Mouse (Mus musculus) midbrain, embryonic 10.5 days (tissue): Measurements from ENCODE around the gene Col6a1. TPM values are rescaled to one million over a fixed set of nuclear protein-coding genes. Genes with fewer than 3 reads are reported as not detected.

Source experiments
- DNase-seq: peaks from one replicate; pipeline ENCODE4 v3.0.0-alpha.2; 2017; ENCODE audit warnings: low spot score
- H3K27ac ChIP-seq: fragments of 300-500 bp; sonication (generic); replicated peaks from 2 replicates; pipeline ENCODE4 v1.5.1; 2016; ENCODE audit warnings: mild to moderate bottlenecking
- H3K27me3 ChIP-seq: fragments of 300-500 bp; sonication (generic); 2 replicates; pipeline ENCODE4 v1.6.1; 2016; ENCODE audit warnings: low read depth, mild to moderate bottlenecking; ENCODE audit not compliant: poor library complexity, severe bottlenecking
- H3K36me3 ChIP-seq: fragments of 300-500 bp; sonication (generic); 2 replicates; pipeline ENCODE4 v1.6.1; 2016; ENCODE audit warnings: mild to moderate bottlenecking, moderate library complexity
- H3K4me1 ChIP-seq: fragments of 300-500 bp; sonication (generic); 2 replicates; pipeline ENCODE4 v1.6.1; 2016
- H3K4me3 ChIP-seq: fragments of 300-500 bp; sonication (generic); 2 replicates; pipeline ENCODE4 v1.5.1; 2016; ENCODE audit warnings: mild to moderate bottlenecking, moderate library complexity
- H3K9me3 ChIP-seq: fragments of 300-500 bp; sonication (generic); replicated peaks from 2 replicates; pipeline ENCODE4 v1.6.1; 2016; ENCODE audit warnings: mild to moderate bottlenecking
- WGBS: fragments of 180-500 bp; shearing (Covaris S2); methylation state at CpG from one replicate; pipeline ENCODE4 v1.1.7; 2016; 5-methylcytosine and 5-hydroxymethylcytosine counted together
- polyA plus RNA-seq: library from polyadenylated mRNA; unstranded; fragments of >200 nt; fragmentation: Nextera tagmentation; extraction: Ambion mirVana; gene quantifications from 2 replicates; pipeline ENCODE4 v1.2.1, GENCODE M21; 2016

Gene Col6a1
- polyA plus RNA-seq, 1 experiment from 2014 or later, result 8.0 TPM

DNA sequence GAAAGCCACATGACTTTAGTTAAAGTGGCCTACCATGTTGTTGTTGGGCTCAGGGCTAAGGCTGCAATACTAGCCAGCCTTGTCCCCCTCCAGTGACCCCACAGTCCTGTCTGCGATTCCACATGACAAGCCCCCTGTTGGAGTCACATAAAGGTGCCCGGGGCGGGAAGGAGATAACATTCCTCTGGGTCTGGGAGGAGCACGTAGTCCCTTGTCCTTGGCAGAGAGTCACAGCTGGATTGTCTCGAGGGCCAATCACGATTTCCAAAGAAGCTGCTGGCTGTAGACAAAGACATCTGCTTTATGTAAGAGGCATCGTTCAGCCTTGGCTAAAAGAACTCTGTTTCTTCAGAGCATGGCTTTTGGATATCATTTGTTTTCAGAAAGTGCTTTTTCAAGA is 31.2 kb downstream of the Col6a1 start:
- Histone ChIP-seq H3K27ac (no peak overlapping the region), H3K4me3 (no peak overlapping the region), H3K9me3 (no peaks in the 10 kb centered on the region), H3K27me3 (no peaks in the 10 kb centered on the region), H3K36me3 (no peaks in the 10 kb centered on the region), H3K4me1 (no peaks in the 10 kb centered on the region)
- 57% methylated on average over 7 of the region's 7 CpGs for WGBS
- no peak for DNase-seq

DNA sequence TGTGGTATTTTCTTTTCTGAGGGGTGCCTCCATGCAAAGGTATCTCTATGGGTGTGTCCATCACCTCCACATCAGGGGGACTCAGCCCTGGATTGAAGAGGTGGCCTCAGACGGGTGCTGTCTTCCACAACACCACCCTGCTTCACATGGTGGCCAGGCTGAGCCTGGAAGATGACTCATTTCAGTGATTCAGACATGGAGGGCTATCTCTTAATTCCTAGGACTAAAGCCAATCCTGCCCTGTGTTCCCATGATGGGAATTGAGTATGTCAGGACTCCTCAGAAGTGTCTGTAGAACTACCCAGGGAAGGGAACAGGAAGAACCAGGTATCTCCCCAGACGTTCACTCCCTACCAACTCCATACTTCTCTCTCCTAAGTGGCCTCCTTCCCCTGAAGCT is 32.5 kb downstream of the Col6a1 start:
- DNase-seq, result no peak
- Histone ChIP-seq H3K4me3 (no peak overlapping the region), H3K36me3 (no peaks in the 10 kb centered on the region), H3K4me1 (no peaks in the 10 kb centered on the region), H3K9me3 (no peaks in the 10 kb centered on the region), H3K27me3 (no peaks in the 10 kb centered on the region), H3K27ac (no peak overlapping the region)
- 86% methylated on average over 2 of the region's 2 CpGs for WGBS

DNA sequence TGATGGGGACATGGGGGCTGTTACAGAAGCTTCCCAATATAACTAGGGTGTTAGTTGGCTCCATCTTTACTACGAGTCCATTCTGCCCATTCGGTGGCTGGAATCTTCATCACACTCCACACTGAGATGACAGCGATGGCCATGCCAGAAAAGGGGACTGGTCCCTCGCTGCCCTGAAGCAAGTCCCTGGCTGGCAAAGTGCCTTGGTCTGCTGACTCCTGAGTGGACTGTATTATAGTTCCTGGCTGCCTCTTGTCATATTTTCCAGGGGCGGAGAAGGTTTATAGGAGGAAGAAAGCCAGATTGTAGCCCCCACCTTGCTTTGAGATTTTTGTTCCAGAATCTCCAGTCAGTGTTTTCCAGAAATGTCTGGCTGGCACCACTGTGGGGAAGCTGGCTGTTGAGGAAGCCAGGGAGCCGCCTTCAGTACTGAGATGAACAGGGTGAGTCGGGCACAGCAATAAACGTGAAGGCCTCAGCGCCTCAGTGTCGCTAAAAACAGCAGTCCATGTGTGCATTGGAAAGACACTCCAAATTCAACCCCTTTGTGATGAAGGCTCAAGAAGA is 40.4 kb downstream of the Col6a1 start:
- Histone ChIP-seq H3K27ac (no peak overlapping the region), H3K4me3 (no peak overlapping the region), H3K4me1 (no peaks in the 10 kb centered on the region), H3K9me3 (no peaks in the 10 kb centered on the region), H3K27me3 (no peaks in the 10 kb centered on the region), H3K36me3 (no peaks in the 10 kb centered on the region)
- no peak for DNase-seq
- 92% methylated on average over 10 of the region's 10 CpGs for WGBS

DNA sequence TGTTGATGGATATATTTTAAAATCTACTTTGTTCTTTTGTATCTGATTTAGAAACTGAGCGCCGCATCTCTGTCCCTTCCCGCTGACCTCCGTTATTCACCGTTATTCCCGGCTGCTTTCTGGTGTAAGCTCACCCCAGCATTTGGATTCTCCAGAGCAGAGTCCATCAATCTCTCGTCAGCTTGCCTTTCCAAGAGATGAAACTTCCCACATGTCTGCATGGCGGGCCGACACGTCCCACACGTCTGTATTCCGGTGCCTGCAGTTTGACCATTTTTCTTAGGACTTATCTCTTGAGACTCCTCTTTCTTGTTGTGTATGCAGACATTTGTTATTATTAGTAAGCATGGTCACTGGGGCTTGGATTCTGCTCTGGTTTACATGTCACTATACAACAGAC is 42.0 kb downstream of the Col6a1 start:
- Histone ChIP-seq H3K36me3 (no peaks in the 10 kb centered on the region), H3K4me3 (no peak overlapping the region), H3K9me3 (no peaks in the 10 kb centered on the region), H3K27ac (no peak overlapping the region), H3K4me1 (no peaks in the 10 kb centered on the region), H3K27me3 (no peaks in the 10 kb centered on the region)
- 89% methylated on average over 12 of the region's 12 CpGs for WGBS
- no peak for DNase-seq

DNA sequence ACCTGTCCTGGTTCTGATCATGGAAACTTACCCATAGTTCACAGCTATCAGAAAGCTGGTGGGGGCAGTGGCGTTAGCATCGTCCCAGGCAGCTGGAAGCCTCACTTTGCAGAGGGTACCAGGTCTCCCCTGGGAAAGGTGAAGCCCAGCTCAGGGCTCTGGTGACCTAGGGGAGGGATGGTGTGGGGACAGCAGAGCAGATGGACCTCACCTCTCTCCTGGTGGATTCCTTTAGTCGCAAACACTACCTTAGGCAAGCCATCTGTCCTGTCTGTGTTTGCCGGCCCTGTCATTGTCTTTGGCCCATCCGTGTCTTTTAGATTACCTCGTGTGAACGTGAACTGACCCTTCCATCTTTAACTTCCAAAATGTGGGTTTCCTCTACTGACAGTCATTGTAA is 42.5 kb downstream of the Col6a1 start:
- WGBS, result 76% methylated on average over 7 of the region's 7 CpGs
- H3K4me3 ChIP-seq, result no peak overlapping the region
- H3K27ac ChIP-seq, result no peak overlapping the region
- H3K36me3 ChIP-seq, result no peaks in the 10 kb centered on the region
- H3K9me3 ChIP-seq, result no peaks in the 10 kb centered on the region
- DNase-seq, result no peak
- H3K4me1 ChIP-seq, result no peaks in the 10 kb centered on the region
- H3K27me3 ChIP-seq, result no peaks in the 10 kb centered on the region

DNA sequence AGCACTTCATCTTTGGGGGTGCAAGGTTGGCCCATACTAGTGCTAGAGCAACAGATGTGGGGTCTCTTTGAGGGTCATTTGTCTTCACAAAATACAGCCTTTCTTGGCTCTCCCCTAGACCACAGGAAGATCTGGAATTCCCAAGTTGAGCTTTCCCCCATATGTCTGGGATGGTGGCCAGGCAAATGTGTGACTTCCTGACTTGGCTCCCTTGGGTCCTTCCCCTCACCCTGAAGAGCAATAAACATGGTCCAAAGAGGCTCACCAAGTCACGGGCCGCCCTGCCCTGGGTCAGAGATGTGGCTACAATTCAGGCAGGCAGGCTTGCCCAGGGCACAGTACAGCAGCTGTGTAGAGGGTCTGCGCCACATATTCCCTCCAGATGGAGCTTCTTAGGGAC is 44.1 kb downstream of the Col6a1 start:
- Histone ChIP-seq H3K27me3 (no peaks in the 10 kb centered on the region), H3K9me3 (no peaks in the 10 kb centered on the region), H3K27ac (no peak overlapping the region), H3K4me3 (no peak overlapping the region), H3K36me3 (no peaks in the 10 kb centered on the region), H3K4me1 (no peaks in the 10 kb centered on the region)
- 90% methylated on average over 3 of the region's 3 CpGs for WGBS
- no peak for DNase-seq

DNA sequence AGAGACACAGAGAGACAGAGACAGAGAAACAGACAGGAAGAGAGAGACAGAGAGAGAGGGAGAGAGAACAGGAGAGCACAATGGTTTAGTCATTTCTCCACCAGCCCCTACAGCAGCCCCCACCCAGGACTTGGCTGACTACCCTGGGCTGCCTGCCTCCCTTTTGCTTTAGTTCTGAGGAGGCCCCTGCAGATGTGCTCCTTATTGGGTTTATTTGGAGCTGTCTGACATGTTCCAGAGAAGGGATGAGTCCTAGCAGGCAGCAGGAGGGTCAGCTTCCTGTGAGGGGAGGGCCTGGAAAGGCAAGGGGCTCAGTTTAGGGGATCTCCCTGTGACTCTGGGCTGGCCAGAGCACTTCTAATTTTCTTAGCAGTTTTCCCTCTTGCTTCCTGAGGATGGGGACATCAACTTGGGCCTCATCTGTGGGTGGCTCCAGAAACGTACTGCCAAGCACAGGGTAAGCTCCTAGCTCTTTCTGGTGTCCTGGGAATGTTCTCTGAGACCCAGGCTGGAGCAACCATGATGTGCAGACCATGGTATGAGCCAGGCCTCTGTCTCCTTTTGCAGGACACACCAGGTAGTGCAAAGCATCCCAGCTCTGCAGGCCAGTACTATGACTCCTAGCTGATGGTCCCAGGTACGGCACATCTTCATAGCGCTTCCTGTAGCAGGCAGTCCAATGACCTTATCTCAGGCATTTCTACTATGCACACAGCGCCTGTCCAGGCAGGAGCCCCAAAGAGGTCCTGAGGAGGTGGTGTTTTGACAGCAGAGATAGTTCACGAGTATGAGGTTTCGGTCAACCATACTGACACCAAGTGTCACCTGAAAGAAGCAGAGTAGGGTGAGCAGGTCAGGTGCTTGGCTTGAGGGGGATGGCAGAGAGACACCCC is 45.0 kb downstream of the Col6a1 start:
- Histone ChIP-seq H3K9me3 (no peaks in the 10 kb centered on the region), H3K27me3 (no peaks in the 10 kb centered on the region), H3K4me1 (no peaks in the 10 kb centered on the region), H3K36me3 (no peaks in the 10 kb centered on the region), H3K4me3 (no peak overlapping the region), H3K27ac (no peak overlapping the region)
- DNase-seq, result no peak
- 87% methylated on average over 6 of the region's 6 CpGs for whole genome bisulfite sequencing

DNA sequence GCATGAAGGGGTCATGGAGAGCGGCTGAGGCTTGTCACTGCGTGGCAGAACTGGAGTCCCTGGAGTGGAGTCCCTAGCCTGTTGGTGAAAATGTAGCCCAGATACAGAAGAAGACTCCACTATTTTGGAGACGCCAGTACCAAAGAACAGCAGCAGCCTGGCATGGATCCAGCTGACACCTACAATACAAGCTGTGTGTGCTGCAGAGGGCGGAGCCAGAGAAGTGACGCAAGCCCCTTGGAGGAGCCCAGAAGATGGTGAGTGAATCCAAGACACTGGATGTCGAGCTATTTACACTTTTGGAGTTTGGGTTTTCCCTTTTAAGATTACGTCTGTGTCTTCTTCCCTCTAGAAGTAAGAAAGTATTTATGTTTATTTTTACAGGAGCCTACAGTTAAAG is 47.8 kb downstream of the Col6a1 start:
- H3K4me1 ChIP-seq, result no peaks in the 10 kb centered on the region
- WGBS, result 78% methylated on average over 7 of the region's 7 CpGs
- no peaks in the 10 kb centered on the region for H3K36me3 ChIP-seq
- no peak overlapping the region for H3K4me3 ChIP-seq
- H3K27me3 ChIP-seq, result no peaks in the 10 kb centered on the region
- no peak for DNase-seq
- H3K9me3 ChIP-seq, result no peaks in the 10 kb centered on the region
- no peak overlapping the region for H3K27ac ChIP-seq

DNA sequence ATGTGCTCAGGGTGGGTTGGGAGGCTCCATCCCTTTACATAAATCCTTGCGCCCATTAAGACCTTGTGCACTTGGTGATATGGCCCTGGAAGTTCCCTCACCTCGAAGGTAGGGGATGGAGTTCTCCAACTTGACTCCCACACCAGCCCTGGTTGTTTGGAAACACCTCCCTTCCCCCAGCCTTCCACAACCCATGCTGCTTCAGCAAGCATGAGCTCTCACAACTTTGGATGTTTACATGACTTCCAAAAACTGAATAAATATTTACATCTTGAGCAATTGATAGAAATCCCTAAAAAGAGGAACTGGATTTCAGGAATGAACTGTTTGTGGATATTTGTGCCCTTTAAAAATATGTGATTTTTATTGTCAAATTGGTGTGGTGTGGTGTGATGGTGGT is 50.7 kb downstream of the Col6a1 start:
- no peaks in the 10 kb centered on the region for H3K27me3 ChIP-seq
- no peak overlapping the region for H3K4me3 ChIP-seq
- WGBS, result 90% methylated on average over 2 of the region's 2 CpGs
- H3K9me3 ChIP-seq, result no peaks in the 10 kb centered on the region
- DNase-seq, result no peak
- no peaks in the 10 kb centered on the region for H3K36me3 ChIP-seq
- H3K4me1 ChIP-seq, result no peaks in the 10 kb centered on the region
- no peak overlapping the region for H3K27ac ChIP-seq

DNA sequence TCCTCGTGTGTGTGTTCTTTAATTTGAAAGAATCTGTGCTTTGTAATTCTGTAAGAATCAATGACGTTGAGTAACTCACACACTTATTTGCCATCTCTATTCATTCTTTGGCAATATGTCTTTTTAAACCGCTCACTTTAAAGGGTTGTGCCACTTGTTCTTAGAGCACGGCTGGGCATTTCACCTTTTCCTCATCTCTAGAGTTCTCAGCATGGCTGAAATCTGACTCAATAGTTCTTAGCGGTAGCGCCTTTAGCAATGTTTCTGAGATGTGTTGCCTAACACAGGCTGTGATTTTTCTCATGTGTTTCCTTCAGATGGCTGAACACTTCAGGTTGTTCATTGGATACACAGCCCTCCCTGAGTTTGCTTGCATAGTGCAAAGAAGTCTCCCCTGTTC is 51.4 kb downstream of the Col6a1 start:
- Histone ChIP-seq H3K9me3 (no peaks in the 10 kb centered on the region), H3K27me3 (no peaks in the 10 kb centered on the region), H3K36me3 (no peaks in the 10 kb centered on the region), H3K27ac (no peak overlapping the region), H3K4me3 (no peak overlapping the region), H3K4me1 (no peaks in the 10 kb centered on the region)
- no peak for DNase-seq
- 88% methylated on average over 6 of the region's 6 CpGs for WGBS

DNA sequence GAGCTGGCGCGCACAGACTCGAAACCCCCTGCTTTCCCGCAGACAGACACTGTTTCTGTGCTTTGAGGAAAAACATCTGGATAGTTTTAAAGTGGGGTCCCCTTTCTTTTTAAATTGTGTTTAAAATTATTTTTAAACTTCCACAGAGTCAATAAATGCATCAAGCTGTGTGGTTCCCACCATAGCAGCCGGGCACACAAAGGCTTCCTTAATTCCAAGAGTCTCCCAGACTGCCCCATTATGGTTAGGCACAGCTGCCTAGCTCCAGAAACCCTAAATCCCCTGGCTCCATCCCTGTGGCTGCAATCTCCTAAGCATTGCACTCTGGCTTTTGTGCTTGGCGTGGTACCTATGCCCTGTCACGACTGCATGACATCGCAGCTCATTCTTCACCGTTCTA is 54.0 kb downstream of the Col6a1 start:
- Histone ChIP-seq H3K9me3 (no peaks in the 10 kb centered on the region), H3K4me3 (no peak overlapping the region), H3K27me3 (no peaks in the 10 kb centered on the region), H3K4me1 (no peaks in the 10 kb centered on the region), H3K36me3 (no peaks in the 10 kb centered on the region), H3K27ac (no peak overlapping the region)
- no peak for DNase-seq
- WGBS, result 89% methylated on average over 9 of the region's 9 CpGs

DNA sequence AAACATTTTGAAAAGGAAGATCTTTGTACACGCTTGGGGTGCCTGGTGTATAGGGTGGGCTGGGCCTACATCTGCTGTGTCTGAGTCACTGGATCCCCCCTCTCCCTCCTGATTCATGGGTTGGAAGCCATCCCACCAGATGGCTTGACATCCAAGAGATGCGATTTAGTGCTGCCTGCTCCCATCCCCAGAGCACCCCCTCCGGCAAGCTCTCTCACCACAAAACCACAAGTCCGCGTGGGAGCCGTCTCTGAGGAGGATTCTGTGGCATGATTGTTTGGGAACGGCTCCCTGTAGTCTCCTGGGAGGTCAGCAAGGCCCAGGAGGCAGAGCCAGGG is 57.1 kb downstream of the Col6a1 start:
- Histone ChIP-seq H3K36me3 (no peaks in the 10 kb centered on the region), H3K9me3 (no peaks in the 10 kb centered on the region; the same call in 1 of the 2 replicates), H3K27ac (no peak overlapping the region), H3K4me1 (no peaks in the 10 kb centered on the region), H3K27me3 (no peaks in the 10 kb centered on the region), H3K4me3 (no peak overlapping the region)
- WGBS, result 85% methylated on average over 7 of the region's 7 CpGs
- no peak for DNase-seq

DNA sequence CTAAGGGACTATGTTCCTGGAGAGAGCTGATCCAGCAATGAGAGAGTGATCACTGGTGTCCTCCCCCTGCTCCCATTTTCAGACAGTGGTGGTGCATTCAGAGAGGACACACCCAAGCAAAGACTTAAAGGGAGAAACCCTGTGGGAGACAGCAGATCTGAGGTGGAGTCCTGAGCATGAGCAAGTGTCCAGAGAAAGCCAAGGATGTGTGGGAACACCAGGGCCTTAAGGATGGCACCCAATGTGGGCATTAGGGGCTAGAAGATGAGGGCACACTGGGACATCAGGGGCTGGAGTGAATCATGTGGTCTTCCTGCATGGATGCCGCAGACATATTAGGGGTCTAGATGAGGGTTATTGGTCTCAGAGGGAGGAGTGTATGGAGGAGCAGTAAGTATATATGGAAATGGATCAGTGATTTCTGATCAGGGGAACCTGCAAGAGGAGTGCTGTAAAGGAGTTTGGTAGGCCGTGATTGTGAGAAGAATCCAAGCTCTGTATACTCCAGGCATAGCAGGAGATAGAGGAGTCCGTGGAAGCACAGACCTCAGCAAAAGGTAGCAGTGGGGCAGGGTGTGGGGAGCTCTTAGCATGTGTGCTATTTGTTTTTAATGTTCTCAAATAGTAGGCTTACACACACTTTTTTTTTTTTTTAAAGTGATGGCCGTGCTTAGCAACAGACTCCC is 57.6 kb downstream of the Col6a1 start:
- no peak overlapping the region for H3K4me3 ChIP-seq
- no peak for DNase-seq
- no peaks in the 10 kb centered on the region for H3K27me3 ChIP-seq

More for the DNA sequence above, 57.6 kb downstream of the Col6a1 start:
- 97% methylated on average over 4 of the region's 4 CpGs for WGBS
- H3K9me3 ChIP-seq, result no peaks in the 10 kb centered on the region; the same call in 1 of the 2 replicates
- H3K4me1 ChIP-seq, result no peaks in the 10 kb centered on the region
- H3K36me3 ChIP-seq, result no peaks in the 10 kb centered on the region
- H3K27ac ChIP-seq, result no peak overlapping the region
